Mouse (Mus musculus) intestine, embryonic 16.5 days (tissue): Measurements from ENCODE around the gene Mogat2. TPM values are rescaled to one million over a fixed set of nuclear protein-coding genes. Genes with fewer than 3 reads are reported as not detected.

Source experiments
- ATAC-seq: fragments of 200-750 bp; cut with Nextera tagmentation; 2 replicates; pipeline ENCODE4 v1.8.0; 2017; ENCODE audit warnings: moderate TSS enrichment, moderate library complexity
- H3K27ac ChIP-seq: fragments of 300-500 bp; sonication (generic); 2 replicates; pipeline ENCODE4 v1.5.1; 2014; ENCODE audit warnings: mild to moderate bottlenecking, low read length
- H3K27me3 ChIP-seq: fragments of 300-500 bp; sonication (generic); replicated peaks from 2 replicates; pipeline ENCODE4 v1.6.1; 2014; ENCODE audit warnings: low read length, control low read depth, mixed read lengths; ENCODE audit not compliant: control insufficient read depth, insufficient read depth
- H3K36me3 ChIP-seq: fragments of 300-500 bp; sonication (generic); 2 replicates; pipeline ENCODE4 v1.6.1; 2014; ENCODE audit warnings: low read length, control low read depth; ENCODE audit not compliant: control insufficient read depth, insufficient read depth
- H3K4me1 ChIP-seq: fragments of 300-500 bp; sonication (generic); 2 replicates; pipeline ENCODE4 v1.6.1; 2014; ENCODE audit warnings: low read length, control low read depth, mixed read lengths; ENCODE audit not compliant: control insufficient read depth, insufficient read depth
- H3K4me2 ChIP-seq: fragments of 300-500 bp; sonication (generic); 2 replicates; pipeline ENCODE4 v1.6.1; 2014; ENCODE audit warnings: low read depth, low read length, control low read depth
- H3K4me3 ChIP-seq: fragments of 300-500 bp; sonication (generic); 2 replicates; pipeline ENCODE4 v1.5.1; 2014; ENCODE audit warnings: mild to moderate bottlenecking, low read length
- H3K9ac ChIP-seq: fragments of 300-500 bp; sonication (generic); 2 replicates; pipeline ENCODE4 v1.6.1; 2014; ENCODE audit warnings: low read depth, low read length
- H3K9me3 ChIP-seq: fragments of 300-500 bp; sonication (generic); 2 replicates; pipeline ENCODE4 v1.6.1; 2016; ENCODE audit warnings: low read length, control low read depth; ENCODE audit not compliant: control insufficient read depth
- WGBS: fragments of 180-500 bp; shearing (Covaris S2); extraction: QIAGEN DNeasy Blood & Tissue Kit; methylation state at CpG from one replicate; pipeline ENCODE4 v1.1.7; 2014; 5-methylcytosine and 5-hydroxymethylcytosine counted together
- polyA plus RNA-seq: library from polyadenylated mRNA; unstranded; fragments of >200 nt; fragmentation: Nextera tagmentation; extraction: Ambion mirVana; gene quantifications from 2 replicates; pipeline ENCODE4 v1.2.1, GENCODE M21; 2015

Mogat2 gene
- 234 and 306 TPM in 2 replicates for polyA plus RNA-seq

DNA sequence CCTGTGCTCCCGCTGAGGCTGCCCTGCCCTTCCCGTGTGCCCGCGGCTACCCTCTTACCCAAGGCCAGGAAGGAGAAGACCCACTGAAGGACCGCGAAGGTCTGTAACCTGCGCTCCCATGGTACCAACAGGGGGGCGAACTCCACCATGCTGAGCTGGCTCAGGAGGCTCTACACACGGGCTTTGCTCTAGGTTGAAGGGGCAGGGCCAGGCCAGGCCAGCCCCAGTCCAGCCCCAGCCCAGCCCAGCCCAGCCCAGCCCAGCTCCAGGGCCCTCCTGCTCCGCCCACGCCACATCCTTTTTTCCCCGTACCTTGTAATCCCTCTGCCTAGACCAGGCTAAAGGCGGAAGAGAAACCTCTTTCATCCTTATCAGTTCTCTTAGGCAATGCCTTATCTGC lies at the start of gene Mogat2:
Gene Mogat2 (minus strand): TSS at position 203 of the 400 bp plus-strand sequence.
- Histone ChIP-seq H3K4me3 (peak within 1 kb of the TSS; percentile 55), H3K4me2 (peak within 1 kb of the TSS; percentile 56), H3K9me3 (no peaks in the 10 kb centered on the region), H3K27me3 (no peaks in the 10 kb centered on the region), H3K27ac (peak within 1 kb of the TSS; percentile 76), H3K4me1 (peaks cover 11% of the 10 kb centered on the region; the same call in 1 of the 2 replicates), H3K9ac (peak within 1 kb of the TSS; percentile 73), H3K36me3 (no peaks in the 10 kb centered on the region)
- 6% methylated on average over 13 of the region's 13 CpGs for whole genome bisulfite sequencing
- ATAC-seq, result peak; percentile 97

DNA sequence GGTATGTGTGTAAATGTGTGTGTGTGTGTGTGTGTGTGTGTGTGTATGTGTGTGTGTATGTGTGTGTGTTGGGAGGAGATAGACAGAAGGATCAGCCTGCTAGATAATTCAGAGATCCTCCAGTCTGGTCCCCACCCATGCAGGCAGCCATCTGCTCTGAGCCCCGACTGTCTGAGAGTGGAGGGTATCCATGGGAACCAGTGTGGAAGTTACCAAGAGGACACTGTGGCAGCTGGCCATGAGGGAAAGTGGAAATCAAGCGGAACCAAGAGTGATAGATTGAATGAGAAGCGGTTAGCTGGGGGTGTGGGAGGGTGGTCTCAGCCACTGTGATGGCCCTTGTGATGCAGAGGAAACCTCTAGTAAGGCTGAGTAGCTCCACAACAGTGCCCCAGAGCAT lies 48.9 kb upstream of the Mogat2 start:
- WGBS, result 42% methylated on average over 3 of the region's 3 CpGs

DNA sequence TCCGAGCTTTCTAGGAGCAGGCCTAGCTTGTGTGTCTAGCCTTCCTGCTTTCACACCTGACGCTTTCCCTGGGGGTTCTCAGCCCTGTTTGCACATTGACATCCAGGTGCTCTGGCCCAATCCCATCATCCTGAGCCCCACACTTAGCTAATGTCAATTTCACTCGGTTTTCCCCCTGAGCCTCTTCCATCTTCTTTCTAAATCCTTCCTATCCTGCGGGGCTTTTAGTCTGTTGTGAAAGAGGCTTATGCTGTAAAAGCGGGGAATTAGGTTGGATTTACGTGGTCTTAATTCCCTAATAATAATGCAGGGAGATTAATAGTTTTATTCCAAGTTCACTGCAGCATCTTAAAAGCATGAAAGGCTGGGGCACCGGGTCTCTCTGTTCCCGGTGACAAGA lies 41.2 kb upstream of the Mogat2 start:
- Histone ChIP-seq H3K4me3 (no peak overlapping the region), H3K9me3 (no peaks in the 10 kb centered on the region), H3K4me1 (no peaks in the 10 kb centered on the region), H3K4me2 (no peak overlapping the region), H3K36me3 (no peaks in the 10 kb centered on the region), H3K27me3 (no peaks in the 10 kb centered on the region), H3K9ac (no peak overlapping the region), H3K27ac (no peak overlapping the region)
- WGBS, result 70% methylated on average over 8 of the region's 8 CpGs
- no peak for ATAC-seq

More for the DNA sequence above, 48.9 kb upstream of the Mogat2 start:
- Histone ChIP-seq H3K9ac (no peak overlapping the region), H3K9me3 (no peaks in the 10 kb centered on the region), H3K4me2 (no peak overlapping the region), H3K36me3 (no peaks in the 10 kb centered on the region), H3K27me3 (no peaks in the 10 kb centered on the region; the same call in 1 of the 2 replicates), H3K27ac (no peak overlapping the region), H3K4me3 (no peak overlapping the region), H3K4me1 (peaks cover 6% of the 10 kb centered on the region; the same call in 1 of the 2 replicates)
- no peak for ATAC-seq

- Histone ChIP-seq H3K4me2 (no peak overlapping the region), H3K27ac (no peak overlapping the region), H3K9ac (no peak overlapping the region), H3K27me3 (no peaks in the 10 kb centered on the region), H3K4me1 (no peaks in the 10 kb centered on the region), H3K9me3 (no peaks in the 10 kb centered on the region), H3K4me3 (no peak overlapping the region), H3K36me3 (no peaks in the 10 kb centered on the region)
- ATAC-seq, result no peak
- 88% methylated on average over 8 of the region's 8 CpGs for WGBS
Observed at GRCm38 (mm10) chr7:99278309-99278708, 39.9 kb upstream of the Mogat2 start.

DNA sequence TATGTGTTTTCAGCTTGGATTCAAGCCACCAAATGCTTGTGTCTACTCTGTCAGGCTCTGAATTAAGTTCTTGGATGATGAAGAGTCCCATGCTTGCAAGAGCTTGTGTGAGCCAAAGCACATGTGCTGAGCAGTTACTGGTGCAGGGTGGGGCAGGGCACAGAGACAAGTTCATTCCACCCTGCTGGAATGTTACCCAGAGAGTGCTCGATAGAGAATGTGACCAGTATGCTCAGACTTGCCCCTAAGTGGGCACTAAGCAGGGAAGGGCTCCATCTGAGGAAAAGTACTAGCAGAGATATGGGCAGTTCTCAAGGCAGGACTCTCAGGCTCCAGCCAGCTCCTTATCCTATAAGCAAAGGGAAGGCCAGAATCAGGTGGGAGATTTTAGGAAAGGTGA lies 38.3 kb upstream of the Mogat2 start:
- Histone ChIP-seq H3K9me3 (no peaks in the 10 kb centered on the region), H3K36me3 (no peaks in the 10 kb centered on the region), H3K27me3 (no peaks in the 10 kb centered on the region), H3K4me2 (no peak overlapping the region), H3K9ac (no peak overlapping the region), H3K27ac (no peak overlapping the region), H3K4me3 (no peak overlapping the region), H3K4me1 (no peaks in the 10 kb centered on the region)
- 64% methylated on average over 1 of the region's 1 CpGs for WGBS
- no peak for ATAC-seq

GRCm38 (mm10) chr7:99275131-99275530 lies 36.7 kb upstream of the Mogat2 start:
- H3K4me3 ChIP-seq, result no peak overlapping the region
- no peak overlapping the region for H3K9ac ChIP-seq
- no peaks in the 10 kb centered on the region for H3K9me3 ChIP-seq
- peaks cover 5% of the 10 kb centered on the region; the same call in 1 of the 2 replicates for H3K27me3 ChIP-seq
- H3K4me2 ChIP-seq, result no peak overlapping the region
- WGBS, result 60% methylated on average over 6 of the region's 6 CpGs
- no peak for ATAC-seq
- no peak overlapping the region for H3K27ac ChIP-seq
- H3K4me1 ChIP-seq, result no peaks in the 10 kb centered on the region
- no peaks in the 10 kb centered on the region for H3K36me3 ChIP-seq

GRCm38 (mm10) chr7:99271630-99272029 lies 33.2 kb upstream of the Mogat2 start:
- Histone ChIP-seq H3K36me3 (no peaks in the 10 kb centered on the region), H3K9me3 (no peaks in the 10 kb centered on the region), H3K4me3 (no peak overlapping the region), H3K27me3 (peaks cover 37% of the 10 kb centered on the region), H3K9ac (no peak overlapping the region), H3K27ac (no peak overlapping the region), H3K4me2 (no peak overlapping the region), H3K4me1 (peaks cover 24% of the 10 kb centered on the region)
- ATAC-seq, result no peak
- 49% methylated on average over 9 of the region's 9 CpGs for WGBS

DNA sequence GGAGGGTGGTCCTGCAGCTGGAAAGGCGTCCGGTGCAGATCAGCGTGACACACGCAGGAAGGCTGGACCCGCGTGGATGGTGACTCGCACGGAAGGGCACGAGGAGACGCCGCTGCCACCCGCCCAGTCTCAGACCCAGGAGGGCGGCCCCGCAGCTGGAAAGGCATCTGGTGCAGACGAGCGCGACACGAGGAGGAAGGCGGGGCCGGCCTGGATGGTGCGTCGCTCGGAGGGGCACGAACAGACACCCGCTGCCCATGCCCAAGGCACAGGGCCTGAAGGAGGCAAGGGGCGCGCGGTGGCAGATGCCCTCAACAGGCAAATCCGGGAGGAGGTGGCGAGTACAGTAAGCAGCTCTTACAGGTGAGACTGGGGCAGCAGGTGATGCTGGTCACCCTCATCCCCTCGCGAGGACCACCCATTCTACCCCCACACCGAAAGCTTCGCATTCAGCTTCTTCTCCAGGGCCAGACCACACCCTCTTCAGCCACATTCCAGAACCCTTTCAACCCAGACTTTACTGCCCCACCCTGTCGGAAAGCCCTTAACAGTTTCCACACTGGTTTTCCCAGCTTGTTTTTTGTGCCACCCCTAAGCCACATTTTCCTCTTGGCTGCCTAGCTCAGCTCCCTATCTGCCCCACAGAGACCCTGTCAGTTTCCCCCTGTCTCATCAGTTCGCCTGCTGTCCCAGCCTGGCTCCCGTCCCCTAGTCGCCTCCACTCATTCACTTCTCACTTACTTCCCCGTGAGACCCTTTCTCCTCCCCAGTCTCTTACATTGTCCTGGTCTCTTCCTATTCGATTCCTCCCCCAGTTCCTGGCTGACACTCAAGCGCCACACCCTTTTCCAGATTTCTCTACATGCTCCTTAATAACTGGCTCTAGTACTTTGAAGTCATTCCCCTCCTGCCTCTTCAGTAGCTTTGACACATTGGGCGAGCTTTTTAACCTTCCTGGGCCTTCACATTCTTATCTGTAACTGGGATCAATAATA lies 30.8 kb upstream of the Mogat2 start:
- Histone ChIP-seq H3K4me1 (peaks cover 24% of the 10 kb centered on the region), H3K27me3 (peaks cover 50% of the 10 kb centered on the region), H3K4me3 (peak overlapping the region; percentile 50), H3K4me2 (peak overlapping the region; percentile 72), H3K9ac (0 out of 2 replicates have a peak overlapping the region, but pooled peaks have one; percentile 46), H3K9me3 (no peaks in the 10 kb centered on the region), H3K27ac (no peak overlapping the region), H3K36me3 (no peaks in the 10 kb centered on the region)
- 8% methylated on average over 42 of the region's 42 CpGs for WGBS
- ATAC-seq, result peak; percentile 31

- H3K4me3 ChIP-seq, result peak overlapping the region; percentile 50
- H3K4me2 ChIP-seq, result peak overlapping the region; percentile 72
- no peaks in the 10 kb centered on the region for H3K36me3 ChIP-seq
- under 1% methylated on average over 29 of the region's 29 CpGs for WGBS
- ATAC-seq, result peak; percentile 24
- no peaks in the 10 kb centered on the region for H3K9me3 ChIP-seq
- H3K9ac ChIP-seq, result peak overlapping the region; percentile 46
- no peak overlapping the region for H3K27ac ChIP-seq
- peaks cover 24% of the 10 kb centered on the region for H3K4me1 ChIP-seq
- H3K27me3 ChIP-seq, result peaks cover 50% of the 10 kb centered on the region
Observed at GRCm38 (mm10) chr7:99268506-99268900, 30.1 kb upstream of the Mogat2 start.
